Comparison of ENCODE assay signal across 25 mouse cellular contexts in genomic region chr5:6328555-6328954, GRCm38 (mm10).
"Had no signal": no experiment of that assay in that cellular context is flagged by ENCODE, and none has a peak within 500 bp of the region (broad histone marks: within the 10 kb centered on the region; RNA-seq: fewer than 3 reads in every experiment).

No protein-coding gene starts in this region.

- H3K9me3 ChIP-seq: heart, embryonic 13.5 days; heart, embryonic 15.5 days; hindbrain, embryonic 13.5 days; hindbrain, embryonic 15.5 days; limb, embryonic 10.5 days; limb, embryonic 12.5 days; liver, embryonic 13.5 days; liver, embryonic 15.5 days had no signal

- H3K4me2 ChIP-seq: heart, embryonic 11.5 days; heart, embryonic 13.5 days; heart, embryonic 15.5 days; hindbrain, embryonic 13.5 days; hindbrain, embryonic 15.5 days; limb, embryonic 12.5 days; liver, embryonic 11.5 days; liver, embryonic 13.5 days; liver, embryonic 15.5 days had no signal

- H3K9ac ChIP-seq: heart, embryonic 13.5 days; heart, embryonic 15.5 days; hindbrain, embryonic 13.5 days; hindbrain, embryonic 15.5 days; limb, embryonic 12.5 days; liver, embryonic 13.5 days; liver, embryonic 15.5 days had no signal

- H3K27ac ChIP-seq: heart, adult 2 months; heart, embryonic 13.5 days; heart, embryonic 15.5 days; hindbrain, embryonic 13.5 days; hindbrain, embryonic 15.5 days; hindbrain, postnatal 0 days; left cerebral cortex, adult 2 months; limb, embryonic 10.5 days; limb, embryonic 12.5 days; liver, embryonic 13.5 days; liver, embryonic 15.5 days had no signal

- H3K4me1 ChIP-seq: heart, embryonic 13.5 days; heart, embryonic 15.5 days; hindbrain, embryonic 13.5 days; hindbrain, embryonic 15.5 days; limb, embryonic 10.5 days; limb, embryonic 12.5 days; liver, embryonic 13.5 days; liver, embryonic 15.5 days had no signal

- DNase-seq: gastrocnemius, postnatal 14 days; gastrocnemius, postnatal 36 days; heart, adult 11 months; heart, adult 2 months; heart, postnatal 14 days; heart, postnatal 36 days; kidney, adult 18-20 months; kidney, adult 8-10 months; kidney, postnatal 10 days; kidney, postnatal 25 days; kidney, postnatal 4 days; layer of hippocampus, adult 9-11 months; liver; liver, embryonic 13.5 days had no signal

- ATAC-seq: hindbrain, postnatal 0 days had no signal

- H3K27me3 ChIP-seq: heart, embryonic 13.5 days; heart, embryonic 15.5 days; hindbrain, embryonic 13.5 days; hindbrain, embryonic 15.5 days; limb, embryonic 12.5 days; liver, embryonic 13.5 days; liver, embryonic 15.5 days had no signal

- H3K4me3 ChIP-seq: heart, adult 2 months; heart, embryonic 13.5 days; heart, embryonic 15.5 days; hindbrain, embryonic 13.5 days; hindbrain, embryonic 15.5 days; left cerebral cortex, adult 2 months; limb, embryonic 10.5 days; limb, embryonic 12.5 days; liver, embryonic 13.5 days; liver, embryonic 15.5 days had no signal

- H3K36me3 ChIP-seq: heart, embryonic 13.5 days; heart, embryonic 15.5 days; hindbrain, embryonic 13.5 days; hindbrain, embryonic 15.5 days; limb, embryonic 10.5 days; limb, embryonic 12.5 days; liver, embryonic 13.5 days; liver, embryonic 15.5 days had no signal
